Mouse (Mus musculus) intestine, postnatal 0 days (tissue): Measurements from ENCODE around the gene Coro7. TPM values are rescaled to one million over a fixed set of nuclear protein-coding genes. Genes with fewer than 3 reads are reported as not detected.

ENCODE experiments used
- ATAC-seq: fragments of 200-750 bp; cut with Nextera tagmentation; 2 replicates; pipeline ENCODE4 v1.8.0; 2017; ENCODE audit warnings: mild to moderate bottlenecking, moderate TSS enrichment, moderate library complexity
- H3K27ac ChIP-seq: fragments of 300-500 bp; sonication (generic); 2 replicates; pipeline ENCODE4 v1.5.1; 2014; ENCODE audit warnings: mild to moderate bottlenecking, low read depth, low read length, moderate library complexity
- H3K27me3 ChIP-seq: fragments of 300-500 bp; sonication (generic); replicated peaks from 2 replicates; pipeline ENCODE4 v1.6.1; 2014; ENCODE audit warnings: low read length, mixed read lengths; ENCODE audit not compliant: control insufficient read depth, insufficient read depth
- H3K36me3 ChIP-seq: fragments of 300-500 bp; sonication (generic); 2 replicates; pipeline ENCODE4 v1.6.1; 2014; ENCODE audit warnings: mild to moderate bottlenecking, moderate library complexity; ENCODE audit not compliant: control insufficient read depth, insufficient read depth
- H3K4me1 ChIP-seq: fragments of 300-500 bp; sonication (generic); replicated peaks from 2 replicates; pipeline ENCODE4 v1.6.1; 2014; ENCODE audit warnings: antibody characterized with exemption, low read length, mixed read lengths; ENCODE audit not compliant: control insufficient read depth, insufficient read depth
- H3K4me2 ChIP-seq: fragments of 300-500 bp; sonication (generic); replicated peaks from 2 replicates; pipeline ENCODE4 v1.6.1; 2014; ENCODE audit warnings: low read depth, mild to moderate bottlenecking, moderate library complexity
- H3K4me3 ChIP-seq: fragments of 300-500 bp; sonication (generic); 2 replicates; pipeline ENCODE4 v1.5.1; 2014; ENCODE audit warnings: low read depth, low read length
- H3K9ac ChIP-seq: fragments of 300-500 bp; sonication (generic); 2 replicates; pipeline ENCODE4 v1.6.1; 2014; ENCODE audit warnings: mild to moderate bottlenecking, low read depth, low read length
- H3K9me3 ChIP-seq: fragments of 300-500 bp; sonication (generic); 2 replicates; pipeline ENCODE4 v1.6.1; 2016; ENCODE audit warnings: mixed run types; ENCODE audit not compliant: control insufficient read depth
- CTCF ChIP-seq: sonication (generic); IDR thresholded peaks from 2 replicates; pipeline ENCODE4 v1.5.1; 2016; ENCODE audit warnings: low read depth, mild to moderate bottlenecking, control low read depth, antibody characterized with exemption, moderate library complexity
- WGBS: fragments of 180-500 bp; shearing (Covaris S2); extraction: QIAGEN DNeasy Blood & Tissue Kit; methylation state at CpG from one replicate; pipeline ENCODE4 v1.1.7; 2014; 5-methylcytosine and 5-hydroxymethylcytosine counted together
- polyA plus RNA-seq: library from polyadenylated mRNA; unstranded; fragments of >200 nt; fragmentation: Nextera tagmentation; extraction: Ambion mirVana; gene quantifications from 2 replicates; pipeline ENCODE4 v1.2.1, GENCODE M21; 2015

Gene Coro7
- polyA plus RNA-seq, 1 experiment from 2014 or later = 25.3 TPM

DNA sequence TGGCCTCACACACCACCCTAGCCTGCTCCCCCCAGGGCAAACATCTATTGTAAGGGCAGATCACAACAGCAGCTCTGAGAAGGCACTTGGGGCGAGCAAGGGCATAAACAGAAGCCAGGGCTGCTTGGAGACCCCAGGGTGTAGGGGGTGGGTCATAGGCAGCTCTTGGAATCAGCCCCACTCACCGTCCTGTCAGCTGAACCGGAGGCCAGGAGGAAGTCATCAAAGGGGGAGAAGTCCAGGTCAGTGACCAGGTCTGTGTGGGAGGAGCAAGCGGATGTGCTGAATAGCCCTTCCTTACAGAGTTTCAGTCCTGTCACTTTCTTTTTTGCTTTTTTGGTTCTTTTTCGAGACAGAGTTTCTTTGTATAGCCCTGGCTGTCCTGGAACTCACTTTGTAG, 9.3 kb downstream of the Coro7 start:
- Histone ChIP-seq H3K4me3 (no peak overlapping the region), H3K9me3 (no peaks in the 10 kb centered on the region), H3K4me1 (0 out of 2 replicates have a peak, but pooled peaks cover 2% of the 10 kb centered on the region), H3K9ac (no peak overlapping the region), H3K4me2 (no peak overlapping the region), H3K27me3 (no peaks in the 10 kb centered on the region), H3K27ac (no peak overlapping the region), H3K36me3 (peaks cover 52% of the 10 kb centered on the region)
- no peak for ATAC-seq
- 60% methylated on average over 5 of the region's 5 CpGs for WGBS
- TF ChIP-seq CTCF = no peak

DNA sequence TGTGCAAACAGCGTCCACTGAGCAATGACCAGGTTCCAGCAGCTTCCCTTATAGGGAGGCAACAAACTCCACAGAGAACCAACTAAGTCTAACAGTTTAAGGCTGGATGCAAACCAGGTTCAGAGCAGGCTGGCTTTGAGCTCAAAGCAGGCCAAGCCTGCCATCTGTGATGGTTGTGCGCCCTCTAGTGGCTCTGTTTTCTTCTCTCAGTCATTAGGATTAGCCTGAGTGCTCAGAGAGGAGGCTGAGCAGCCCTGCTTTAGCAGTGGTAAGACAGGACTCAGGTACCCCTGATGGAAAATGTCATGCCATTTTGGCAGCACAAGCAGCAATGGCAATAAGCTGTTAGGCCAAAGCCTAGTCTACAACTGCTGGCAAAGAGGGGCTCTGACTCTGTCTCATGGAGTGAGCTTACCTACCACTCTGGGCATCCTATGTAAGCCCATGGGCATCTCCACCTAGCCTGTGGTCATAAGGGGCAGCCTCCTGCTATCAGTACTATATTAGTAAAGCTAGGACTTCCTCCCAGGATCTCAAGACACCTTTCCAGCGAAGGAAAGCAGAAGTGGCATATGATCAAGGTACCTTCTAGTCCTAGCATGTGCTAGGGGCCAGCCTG, 12.3 kb downstream of the Coro7 start:
- Histone ChIP-seq H3K4me1 (no peaks in the 10 kb centered on the region), H3K4me3 (no peak overlapping the region), H3K9me3 (no peaks in the 10 kb centered on the region), H3K27ac (no peak overlapping the region), H3K36me3 (peaks cover 50% of the 10 kb centered on the region), H3K4me2 (no peak overlapping the region), H3K9ac (no peak overlapping the region), H3K27me3 (no peaks in the 10 kb centered on the region)
- peak; percentile 66 for ATAC-seq
- peak; percentile 95 for TF ChIP-seq CTCF
- 26% methylated on average over 3 of the region's 3 CpGs for WGBS

DNA sequence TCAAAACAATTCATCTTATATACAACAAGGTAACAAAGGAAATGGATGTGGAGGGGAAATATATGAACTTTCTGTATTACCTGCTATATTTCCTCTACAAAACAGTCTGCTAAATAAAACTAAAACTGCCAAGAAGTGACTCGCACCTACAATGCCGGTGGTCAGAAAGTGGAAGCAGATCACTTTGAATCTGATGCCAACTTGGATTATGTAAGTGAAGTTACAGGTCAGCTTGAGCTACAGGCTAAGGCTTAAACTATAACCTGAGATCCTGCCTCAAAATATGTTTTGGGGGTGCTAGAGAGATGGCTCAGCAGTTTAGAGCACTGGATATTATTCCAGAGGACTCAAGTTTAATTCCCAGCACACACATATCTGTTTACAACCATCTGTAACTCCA, 13.9 kb downstream of the Coro7 start:
- Histone ChIP-seq H3K4me1 (no peaks in the 10 kb centered on the region), H3K4me3 (no peak overlapping the region), H3K9ac (no peak overlapping the region), H3K27me3 (no peaks in the 10 kb centered on the region), H3K27ac (no peak overlapping the region), H3K4me2 (no peak overlapping the region), H3K9me3 (no peaks in the 10 kb centered on the region), H3K36me3 (peaks cover 62% of the 10 kb centered on the region)
- TF ChIP-seq CTCF = no peak
- no peak for ATAC-seq
- 98% methylated on average over 2 of the region's 2 CpGs for WGBS

DNA sequence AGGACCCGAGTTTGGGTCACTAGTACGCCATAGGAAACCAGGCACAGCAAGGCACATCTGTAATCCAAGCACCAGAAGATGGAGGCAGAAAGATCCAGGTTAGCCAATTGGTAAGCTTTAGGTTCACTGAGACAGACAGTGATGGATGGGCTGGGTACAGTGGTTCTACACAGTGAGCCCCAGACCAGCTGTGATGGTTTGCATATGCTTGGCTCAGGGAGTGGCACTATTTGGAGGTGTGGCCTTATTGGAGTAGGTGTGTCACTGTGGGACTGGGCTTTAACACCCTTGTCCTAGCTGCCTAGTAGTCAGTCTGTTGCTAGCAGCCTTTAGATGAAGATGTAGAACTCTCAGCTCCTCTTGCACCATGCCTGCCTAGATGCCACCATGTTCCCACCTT, 15.8 kb downstream of the Coro7 start:
- H3K9me3 ChIP-seq = no peaks in the 10 kb centered on the region
- TF ChIP-seq CTCF = no peak
- H3K4me2 ChIP-seq = no peak overlapping the region
- 89% methylated on average over 2 of the region's 2 CpGs for WGBS
- no peak overlapping the region for H3K9ac ChIP-seq
- no peaks in the 10 kb centered on the region for H3K27me3 ChIP-seq
- no peak overlapping the region for H3K4me3 ChIP-seq
- H3K4me1 ChIP-seq = no peaks in the 10 kb centered on the region
- H3K27ac ChIP-seq = no peak overlapping the region
- peaks cover 54% of the 10 kb centered on the region for H3K36me3 ChIP-seq
- ATAC-seq = no peak

DNA sequence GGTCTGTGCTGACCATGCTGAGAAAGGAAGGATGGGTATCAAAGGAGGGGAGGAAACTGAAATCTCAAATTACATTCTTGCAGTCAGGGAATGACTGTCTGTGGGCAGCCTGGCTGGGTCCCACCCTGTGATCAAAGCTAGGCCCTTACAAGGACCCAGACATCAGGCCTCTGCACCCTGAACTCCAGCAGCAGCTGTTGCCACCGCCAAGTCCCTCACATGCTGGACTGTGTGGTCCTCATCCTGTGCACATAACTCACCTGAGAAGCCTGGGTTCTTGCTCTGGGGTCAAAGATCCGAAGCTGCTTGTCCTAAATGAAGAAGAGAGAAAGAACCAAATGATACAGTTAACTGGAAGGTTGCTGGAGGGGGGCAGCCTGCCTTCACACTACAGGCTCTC, 18.0 kb downstream of the Coro7 start:
- no peak for ATAC-seq
- WGBS = 92% methylated on average over 2 of the region's 2 CpGs
- no peak overlapping the region for H3K4me3 ChIP-seq

DNA sequence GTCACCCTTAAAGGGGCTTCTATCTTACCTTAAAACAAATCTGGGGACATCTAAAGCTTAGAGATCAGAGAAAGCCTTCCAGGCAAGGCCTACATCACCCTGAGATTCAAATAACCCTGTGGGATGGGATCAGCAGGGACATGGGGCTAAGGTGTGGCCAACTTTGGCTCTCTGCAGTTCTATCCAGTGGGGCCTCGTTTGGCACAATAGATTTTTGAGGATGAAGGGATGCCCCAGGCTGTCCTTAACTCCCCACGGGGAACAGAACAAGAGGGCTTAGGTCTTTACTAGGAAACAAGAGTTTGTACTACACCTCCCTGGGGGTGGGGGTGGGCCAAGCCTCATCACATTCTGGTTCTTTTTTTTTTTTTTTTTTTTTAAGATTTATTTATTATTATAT, 20.3 kb downstream of the Coro7 start:
- no peak for ATAC-seq
- Histone ChIP-seq H3K27me3 (no peaks in the 10 kb centered on the region), H3K27ac (no peak overlapping the region), H3K4me1 (no peaks in the 10 kb centered on the region; the same call in 1 of the 2 replicates), H3K4me2 (no peak overlapping the region), H3K9ac (no peak overlapping the region), H3K9me3 (no peaks in the 10 kb centered on the region), H3K4me3 (no peak overlapping the region), H3K36me3 (peaks cover 40% of the 10 kb centered on the region)
- TF ChIP-seq CTCF = no peak
- WGBS = 60% methylated on average over 2 of the region's 2 CpGs

More for the DNA sequence above, 18.0 kb downstream of the Coro7 start:
- no peak overlapping the region for H3K4me2 ChIP-seq
- no peak overlapping the region for H3K9ac ChIP-seq
- no peaks in the 10 kb centered on the region for H3K9me3 ChIP-seq
- no peak overlapping the region for H3K27ac ChIP-seq
- H3K4me1 ChIP-seq = no peaks in the 10 kb centered on the region
- no peaks in the 10 kb centered on the region for H3K27me3 ChIP-seq
- no peak for TF ChIP-seq CTCF
- H3K36me3 ChIP-seq = peaks cover 48% of the 10 kb centered on the region

DNA sequence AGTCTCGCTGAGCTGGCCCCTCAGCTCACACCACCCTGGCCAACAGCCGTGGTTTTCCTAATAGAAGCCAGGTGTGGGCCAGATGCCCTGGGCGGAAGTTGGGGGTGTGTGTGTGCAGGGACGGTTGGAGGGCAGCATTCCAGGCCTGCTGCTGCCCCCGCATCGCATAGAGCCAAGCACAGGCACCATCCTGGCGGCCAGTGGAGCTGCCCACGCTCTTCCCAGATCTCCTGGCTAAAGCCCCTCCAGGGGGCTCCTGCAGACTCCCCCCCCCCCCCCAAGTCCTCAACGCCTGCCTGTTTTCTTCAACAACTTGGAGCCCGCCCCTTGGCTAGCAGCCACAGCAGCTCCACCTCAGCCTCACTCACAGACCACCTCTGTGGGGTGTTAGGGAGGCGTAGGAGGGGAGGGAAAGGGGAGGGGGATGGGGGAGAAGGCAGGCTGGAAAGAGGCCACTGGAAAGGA, 20.8 kb downstream of the Coro7 start:
- Histone ChIP-seq H3K36me3 (peaks cover 45% of the 10 kb centered on the region), H3K27ac (no peak overlapping the region), H3K4me1 (no peaks in the 10 kb centered on the region; the same call in 1 of the 2 replicates), H3K4me2 (no peak overlapping the region), H3K9ac (no peak overlapping the region), H3K9me3 (no peaks in the 10 kb centered on the region), H3K4me3 (no peak overlapping the region), H3K27me3 (no peaks in the 10 kb centered on the region)
- TF ChIP-seq CTCF = no peak
- ATAC-seq = no peak
- WGBS = 49% methylated on average over 10 of the region's 11 CpGs
